Mouse (Mus musculus): ENCODE results near the gene Zbtb20.
A peak's percentile ranks its signal among the peaks of the same experiment; 100 is the strongest.

Gene Zbtb20

DNA sequence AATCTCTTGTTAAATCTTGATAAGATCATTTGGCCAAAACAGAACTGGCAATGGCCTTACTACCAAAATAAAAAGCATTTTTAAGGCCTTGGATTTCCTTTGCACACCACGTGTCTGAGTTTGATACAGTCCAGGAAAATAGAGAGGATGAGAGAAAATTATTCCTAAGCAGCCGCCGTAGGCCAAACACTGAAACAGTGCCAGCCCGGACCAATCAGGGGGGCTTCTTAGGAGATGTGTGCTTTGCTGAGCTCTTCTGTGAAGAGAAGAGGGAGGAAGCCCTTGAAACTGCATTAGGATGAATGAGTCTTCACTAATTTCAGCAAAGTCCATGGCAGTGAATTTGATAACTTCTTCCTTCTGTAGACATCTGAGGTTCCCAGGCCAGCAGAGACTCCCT is 635.9 kb downstream of the Zbtb20 start:
- DNase-seq (ENCODE audit: low read depth), result no peak

DNA sequence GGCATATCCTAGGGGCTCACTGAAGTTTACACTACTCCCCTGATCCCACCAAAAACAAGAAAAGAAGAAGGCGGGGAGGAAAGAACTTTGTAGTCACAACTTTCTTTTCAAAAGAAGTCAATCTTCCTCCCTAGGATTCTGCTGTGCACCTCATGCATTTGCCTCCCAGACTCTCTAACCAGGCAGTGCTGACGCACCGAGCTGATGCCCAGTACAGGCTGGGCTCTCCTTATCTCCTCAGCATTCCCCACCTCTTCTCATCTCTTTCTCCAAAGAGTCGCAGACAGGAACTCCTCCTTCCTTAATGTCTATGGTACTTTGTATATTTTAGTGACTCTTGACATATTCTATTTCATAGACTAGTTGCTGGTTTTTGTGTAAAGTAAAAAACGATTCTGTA is 638.3 kb downstream of the Zbtb20 start:
- no peak for DNase-seq (ENCODE audit: low read depth)

DNA sequence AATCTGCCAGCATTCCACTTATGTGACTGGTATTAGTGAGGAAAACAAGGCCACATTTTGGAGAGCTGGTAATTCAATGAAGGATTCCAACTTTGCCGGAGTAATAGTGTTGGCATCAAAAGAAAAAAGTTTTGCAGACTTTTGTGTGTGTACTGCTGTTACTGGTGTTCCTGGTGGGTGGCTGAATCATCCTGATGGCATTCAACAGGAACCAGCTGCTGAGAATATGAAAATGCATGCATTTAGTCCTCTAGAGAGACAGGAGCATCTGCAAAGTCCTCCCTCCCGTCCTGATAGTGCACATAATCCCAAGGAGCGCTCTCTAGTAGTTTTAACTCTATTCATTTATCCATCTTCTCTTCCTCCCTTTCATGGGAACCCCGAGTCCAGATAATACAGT is 639.9 kb downstream of the Zbtb20 start:
- DNase-seq (ENCODE audit: low read depth), result peak; percentile 11

DNA sequence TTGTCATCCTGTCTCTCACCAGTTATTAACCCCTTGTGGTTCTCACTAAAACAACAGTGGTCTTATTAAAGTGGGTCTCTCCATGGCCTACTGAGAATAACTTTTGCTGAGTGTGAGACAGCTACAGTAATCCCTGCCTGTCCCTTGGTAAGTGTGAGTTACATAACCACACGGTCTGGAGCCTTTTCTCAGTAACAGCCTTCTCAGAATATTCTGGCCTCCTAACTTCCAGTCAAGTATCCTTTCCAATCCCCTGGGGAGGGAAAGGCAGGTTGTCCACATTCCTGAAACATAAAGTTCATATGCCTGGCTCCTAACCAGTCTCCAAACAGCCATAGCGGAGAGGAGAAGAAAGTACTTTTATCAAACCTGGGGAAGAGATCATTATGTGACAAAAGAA is 644.6 kb downstream of the Zbtb20 start:
- no peak for DNase-seq (ENCODE audit: low read depth)

DNA sequence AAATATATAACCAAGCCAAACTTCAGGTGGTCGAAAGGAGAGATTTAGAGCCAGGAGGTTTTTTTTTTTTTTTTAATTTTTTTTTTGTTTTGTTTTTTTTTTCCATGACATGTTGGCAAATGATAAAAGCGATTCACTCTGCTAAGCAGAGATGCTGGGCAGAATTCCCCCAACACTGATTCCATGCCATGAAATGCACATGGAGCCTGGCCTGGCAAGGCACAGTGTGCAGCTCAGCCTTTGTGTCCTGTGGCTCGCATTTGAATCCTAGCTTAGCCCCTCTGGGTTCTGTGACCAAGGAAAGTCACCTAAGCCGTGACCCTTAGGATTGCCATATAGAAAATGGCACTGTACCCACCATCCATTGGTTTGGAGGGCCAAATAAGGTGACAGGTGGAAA is 646.8 kb downstream of the Zbtb20 start:
- DNase-seq (ENCODE audit: low read depth), result no peak

DNA sequence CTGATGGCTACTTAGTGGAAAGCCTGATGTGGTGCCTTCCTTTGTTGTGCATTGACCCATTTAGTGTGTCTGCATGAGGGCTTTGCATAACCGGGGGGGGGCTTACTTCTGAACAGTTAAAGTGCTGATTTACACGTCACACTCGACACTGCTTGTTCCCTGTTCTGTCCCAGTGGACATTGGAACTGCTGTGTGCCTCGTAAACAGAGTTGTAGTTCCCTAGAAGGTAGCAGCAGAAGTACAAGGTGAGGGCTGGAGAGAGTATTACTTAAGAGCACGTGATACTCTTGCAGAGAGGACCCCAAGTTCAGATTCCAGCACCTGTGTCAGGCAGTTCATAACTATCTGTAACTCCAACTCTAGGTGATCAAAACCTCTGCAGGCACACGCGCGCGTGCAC is 648.5 kb downstream of the Zbtb20 start:
- no peak for DNase-seq (ENCODE audit: low read depth)

DNA sequence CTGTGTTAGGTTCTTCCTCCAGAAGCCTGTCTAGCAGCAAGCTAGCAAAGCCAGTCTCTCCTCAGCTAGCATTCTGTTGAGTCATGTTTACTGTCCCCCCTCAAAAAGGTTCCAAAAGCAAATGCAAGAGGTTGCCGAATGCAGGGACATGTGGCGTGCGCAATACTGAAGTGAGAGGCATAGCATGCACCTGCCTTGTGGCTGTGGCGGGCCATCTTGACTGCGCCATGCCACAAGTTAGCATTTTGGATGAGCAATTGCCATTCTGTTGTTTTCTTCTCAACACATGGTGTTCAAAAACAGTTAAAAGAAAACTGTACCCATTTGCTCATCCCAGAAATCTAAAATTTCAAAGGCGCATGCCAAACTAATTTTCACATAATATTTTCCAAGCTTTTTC is 649.9 kb downstream of the Zbtb20 start:
- DNase-seq (ENCODE audit: low read depth), result no peak

DNA sequence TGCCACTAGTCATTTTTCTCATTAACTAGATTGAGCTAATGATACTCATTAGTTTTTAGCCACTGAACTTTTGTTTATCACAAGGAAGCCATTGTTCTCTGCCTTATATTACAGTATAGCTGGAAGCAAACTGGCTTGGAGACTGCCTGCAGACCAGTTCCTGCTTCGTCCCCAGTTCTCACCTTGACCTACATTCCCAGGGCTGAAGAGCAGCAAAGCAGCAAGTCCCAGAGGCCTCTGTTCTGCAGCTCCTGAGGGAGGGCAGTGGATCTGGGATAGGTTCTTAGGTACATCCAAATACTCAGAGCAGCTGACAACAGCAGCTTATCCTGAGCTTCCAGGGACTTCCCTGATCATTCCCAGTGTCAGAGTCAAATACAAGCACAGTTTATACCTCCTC is 652.6 kb downstream of the Zbtb20 start:
- DNase-seq (ENCODE audit: low read depth), result no peak

DNA sequence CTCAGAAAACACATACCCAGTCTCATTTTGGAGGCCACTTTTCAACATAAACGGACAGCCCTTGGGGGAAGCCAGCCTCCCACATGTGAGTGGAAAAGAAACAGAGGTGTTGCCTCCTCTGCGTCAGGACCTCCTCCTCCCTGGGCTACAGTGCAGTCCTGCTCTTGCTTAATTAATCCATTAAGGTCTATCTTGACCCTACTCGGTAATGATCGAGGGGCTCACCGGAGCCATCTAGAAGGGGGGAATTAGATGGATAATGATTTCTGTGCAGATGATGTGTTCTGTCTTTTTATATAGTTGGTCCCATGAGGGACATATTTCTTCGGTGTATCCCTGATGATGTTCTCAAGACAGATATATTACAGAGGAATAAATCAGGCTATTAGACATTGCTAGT is 655.6 kb downstream of the Zbtb20 start:
- DNase-seq (ENCODE audit: low read depth), result no peak

DNA sequence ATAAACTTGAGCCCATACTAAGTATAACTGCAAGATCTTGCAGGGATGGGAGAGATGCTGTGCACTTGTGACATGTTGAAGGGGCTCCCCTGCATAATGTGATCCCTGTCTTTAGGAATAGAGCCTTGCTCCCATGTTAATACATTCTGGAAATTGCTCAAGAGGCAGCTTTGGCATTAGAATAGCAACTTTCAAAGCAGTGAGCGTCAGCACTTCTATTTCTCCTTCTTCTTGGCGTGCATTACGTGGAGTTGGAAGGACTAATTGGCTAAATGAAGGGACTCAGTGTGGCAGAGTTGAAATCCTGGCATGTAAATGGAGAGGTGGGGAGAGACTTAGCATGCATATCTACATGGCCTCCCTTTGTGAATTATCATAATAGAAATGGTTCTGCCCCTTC is 658.4 kb downstream of the Zbtb20 start:
- DNase-seq (ENCODE audit: low read depth), result no peak

DNA sequence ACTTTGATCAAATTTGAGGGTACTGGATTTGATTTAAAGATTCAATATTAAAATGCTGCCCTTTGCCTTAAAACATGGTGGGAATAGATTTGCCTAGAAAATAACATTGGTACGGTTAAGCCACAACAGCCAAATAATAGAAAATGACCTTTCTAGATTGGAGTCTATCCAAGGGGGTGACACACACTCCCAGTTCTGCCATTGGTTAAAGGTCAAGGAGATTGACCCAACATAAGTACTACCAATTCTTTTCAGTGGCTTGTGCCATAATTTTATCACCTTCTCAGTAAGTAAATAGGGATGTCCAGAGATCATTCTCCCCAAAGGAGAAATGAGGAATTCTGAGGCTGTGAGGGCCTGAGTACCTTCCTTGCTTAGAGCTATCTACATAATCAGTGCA is 660.2 kb downstream of the Zbtb20 start:
- DNase-seq (ENCODE audit: low read depth), result no peak

DNA sequence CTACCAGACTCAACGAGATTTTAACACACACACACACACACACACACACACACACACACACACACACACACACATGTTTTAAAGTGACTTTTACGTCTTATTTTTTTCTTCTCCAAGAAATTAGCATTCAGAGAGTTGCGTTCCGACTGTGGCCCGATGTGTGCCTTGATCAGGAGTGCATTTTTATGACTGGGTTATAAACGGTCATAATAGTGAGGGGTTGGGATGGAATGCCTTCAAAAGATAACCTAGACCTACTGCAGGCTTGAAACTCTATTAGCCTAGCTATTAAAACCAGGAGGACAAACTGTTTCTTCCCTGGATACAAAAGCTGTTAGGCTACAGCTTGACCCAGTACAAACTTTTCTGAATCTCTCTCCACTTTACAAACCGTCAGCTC is 661.5 kb downstream of the Zbtb20 start:
- DNase-seq (ENCODE audit: low read depth), result no peak

DNA sequence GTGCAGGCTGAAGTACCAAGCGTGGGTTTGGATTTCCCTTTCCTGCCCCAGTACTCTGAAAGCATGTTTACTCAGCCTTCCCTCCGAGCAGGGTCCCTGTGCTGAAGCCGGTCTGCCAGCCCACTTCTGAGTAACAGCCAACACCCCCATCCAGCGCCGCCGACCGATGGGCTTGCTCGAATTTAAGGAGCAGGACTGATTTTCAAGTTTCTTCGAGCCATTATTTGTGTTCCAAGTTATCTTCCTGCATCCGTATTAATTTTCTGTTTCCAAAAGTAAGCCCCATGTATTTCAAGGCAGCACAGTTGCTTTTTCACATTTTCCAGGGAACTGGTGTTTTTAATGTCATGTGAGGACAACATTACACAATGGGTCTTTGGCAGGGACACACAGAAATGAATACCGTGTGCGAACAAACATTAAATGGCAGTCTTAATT is 664.0 kb downstream of the Zbtb20 start:
- DNase-seq (ENCODE audit: low read depth), result peak; percentile 20

DNA sequence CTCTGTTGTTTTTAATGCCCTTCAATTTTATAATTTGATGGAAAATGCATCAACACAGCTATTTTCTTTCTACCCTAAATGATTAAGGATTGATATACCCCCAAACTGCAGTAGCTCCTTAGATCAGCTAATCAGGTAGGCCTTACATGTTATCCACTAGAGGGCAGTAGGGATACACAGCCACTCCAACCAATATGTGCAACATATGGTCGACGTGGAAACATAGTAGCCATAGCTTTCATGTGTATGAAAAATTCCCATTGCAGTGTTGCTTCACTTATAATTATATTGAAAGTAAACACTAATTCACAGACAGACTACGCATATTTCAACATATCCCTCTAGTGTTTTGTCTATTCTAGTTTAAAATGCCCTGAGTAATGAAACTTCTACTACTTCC is 664.4 kb downstream of the Zbtb20 start:
- peak; percentile 56 for DNase-seq (ENCODE audit: low read depth)

DNA sequence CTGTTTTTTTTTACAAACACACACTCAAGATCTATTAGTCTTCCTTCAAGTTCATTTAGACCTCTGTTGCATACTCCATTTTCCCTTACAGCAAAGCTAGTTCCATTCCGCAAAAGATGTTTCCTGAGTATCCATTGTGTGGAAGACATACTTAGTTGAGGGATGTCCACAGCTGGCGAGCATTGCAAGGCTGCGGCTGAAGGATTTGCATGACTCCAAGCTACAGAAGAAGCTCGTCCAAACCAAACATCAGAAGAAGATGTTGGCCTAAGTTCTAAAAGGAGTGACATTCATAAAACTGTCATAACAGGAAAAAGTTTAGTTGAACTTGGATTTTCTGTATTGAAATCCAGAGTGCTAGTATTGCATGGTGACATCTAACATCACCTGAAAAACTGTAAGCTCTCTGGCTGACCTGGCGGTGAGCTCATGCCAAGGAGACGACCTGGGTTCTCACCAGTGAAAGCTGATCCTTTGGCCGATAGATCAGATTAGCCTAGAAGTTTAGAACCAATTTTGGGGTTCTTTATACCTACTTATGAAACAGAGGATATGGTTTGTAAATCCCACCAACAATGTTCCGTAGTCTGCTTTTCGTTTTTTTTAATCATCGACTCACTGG is 665.0 kb downstream of the Zbtb20 start:
- no peak for DNase-seq (ENCODE audit: low read depth)

DNA sequence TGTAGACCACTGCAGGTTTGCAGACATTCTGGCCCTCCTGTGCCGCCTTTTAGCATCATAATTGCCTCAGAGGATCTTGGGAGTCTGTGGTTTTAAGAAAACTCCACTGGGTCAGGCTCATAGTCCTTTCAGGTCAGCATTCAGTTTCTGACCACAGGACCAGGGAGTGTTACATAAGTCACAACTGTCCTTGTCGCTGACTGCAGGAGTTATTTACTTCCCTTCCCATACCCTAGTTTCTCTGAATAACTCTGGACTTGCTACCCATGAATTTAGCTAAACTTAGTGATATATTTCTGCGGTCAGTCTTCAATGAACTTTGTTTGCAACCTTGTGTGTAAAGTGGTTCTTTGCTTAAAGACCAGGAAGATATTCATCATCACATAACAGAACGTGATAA is 669.6 kb downstream of the Zbtb20 start:
- no peak for DNase-seq (ENCODE audit: low read depth)

DNA sequence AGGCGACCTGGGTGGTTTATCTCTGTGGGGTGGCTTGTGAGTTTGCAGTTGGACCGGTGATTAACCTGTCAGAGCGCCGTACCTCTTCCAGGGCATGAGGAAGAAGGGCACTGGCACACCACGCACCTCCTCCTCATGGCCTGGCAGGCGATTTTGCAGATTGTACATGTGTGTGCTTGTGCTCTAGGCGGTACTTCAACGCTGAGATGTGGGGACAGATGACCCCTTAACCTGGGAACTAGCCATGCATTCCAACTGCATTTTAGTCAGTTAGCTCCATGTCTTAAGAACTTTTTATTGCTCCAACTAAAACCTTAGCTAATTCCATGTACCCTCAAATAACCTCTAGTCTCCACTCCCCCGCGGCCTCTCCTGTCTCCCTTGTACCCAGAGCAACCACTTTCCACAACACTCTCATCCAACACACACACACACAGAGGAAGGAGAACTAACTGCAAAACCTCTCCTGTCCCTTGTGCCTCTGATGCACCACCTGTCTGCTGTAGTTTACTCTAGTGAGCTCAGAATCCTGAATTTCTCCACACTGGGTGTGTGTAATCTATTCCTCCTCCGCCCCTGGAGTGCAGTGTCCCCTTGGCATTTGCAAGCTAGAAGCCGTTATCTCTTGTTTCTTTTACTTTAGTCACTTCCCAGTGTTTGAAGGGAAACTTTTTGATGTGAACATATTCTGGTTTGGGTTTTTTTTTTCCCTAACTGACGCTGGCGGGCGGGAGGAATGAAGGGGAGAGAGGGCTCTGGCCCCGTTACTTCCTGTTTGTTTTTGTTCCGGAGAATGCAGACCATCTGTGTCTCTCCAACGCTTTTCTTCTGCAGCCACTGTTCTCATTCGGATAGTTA is 671.9 kb downstream of the Zbtb20 start:
- DNase-seq (ENCODE audit: low read depth), result no peak

DNA sequence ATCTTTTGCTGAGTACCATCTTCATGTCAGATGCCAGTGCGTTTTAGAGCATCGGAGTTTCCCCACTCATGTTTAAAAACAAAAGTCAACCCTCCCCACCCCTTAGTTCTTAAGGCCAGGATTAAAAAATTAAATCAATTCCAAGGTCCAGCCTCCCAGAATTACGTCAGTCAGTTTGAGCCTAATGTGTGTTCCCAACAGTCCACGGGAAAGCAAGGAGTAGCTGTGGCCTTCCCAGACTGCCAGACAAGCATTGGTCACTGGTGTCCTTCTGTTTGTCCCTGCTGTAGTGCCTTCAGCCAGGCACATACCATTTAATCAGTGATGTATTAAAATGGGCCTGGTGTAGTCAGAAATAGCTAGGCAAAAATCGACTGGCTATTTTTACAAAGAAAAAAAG is 673.1 kb downstream of the Zbtb20 start:
- no peak for DNase-seq (ENCODE audit: low read depth)

DNA sequence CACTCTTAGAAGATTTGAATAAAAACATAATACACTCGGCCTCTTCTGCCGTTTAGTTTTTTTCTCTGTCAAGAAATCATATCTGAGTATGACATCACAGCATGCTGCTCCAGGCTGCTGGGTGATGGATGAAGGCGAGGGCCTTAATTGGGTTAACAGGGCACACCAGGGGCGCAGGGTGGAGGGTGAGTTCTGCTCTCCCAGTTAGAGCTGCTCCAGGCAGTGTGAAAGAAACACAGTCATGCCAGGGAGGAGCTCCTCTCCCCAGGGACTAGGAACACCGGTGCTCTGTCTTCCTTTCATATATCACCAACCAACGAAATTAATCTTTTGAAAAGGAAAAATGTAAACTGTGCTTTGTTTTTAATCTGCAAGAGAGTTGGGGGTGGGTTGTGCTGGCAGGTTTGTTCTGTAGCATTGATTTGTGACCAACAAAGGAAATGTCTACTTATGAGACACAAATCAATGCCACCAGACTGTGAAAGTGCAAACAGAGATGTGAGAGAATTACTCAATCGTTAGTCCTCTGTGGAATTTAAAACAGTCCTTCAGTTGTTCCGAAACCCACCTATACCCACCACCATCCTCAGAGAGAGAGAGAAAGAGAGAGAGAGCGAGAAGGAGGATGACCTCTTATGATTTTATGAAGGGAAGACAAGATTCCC is 673.9 kb downstream of the Zbtb20 start:
- no peak for DNase-seq (ENCODE audit: low read depth)

DNA sequence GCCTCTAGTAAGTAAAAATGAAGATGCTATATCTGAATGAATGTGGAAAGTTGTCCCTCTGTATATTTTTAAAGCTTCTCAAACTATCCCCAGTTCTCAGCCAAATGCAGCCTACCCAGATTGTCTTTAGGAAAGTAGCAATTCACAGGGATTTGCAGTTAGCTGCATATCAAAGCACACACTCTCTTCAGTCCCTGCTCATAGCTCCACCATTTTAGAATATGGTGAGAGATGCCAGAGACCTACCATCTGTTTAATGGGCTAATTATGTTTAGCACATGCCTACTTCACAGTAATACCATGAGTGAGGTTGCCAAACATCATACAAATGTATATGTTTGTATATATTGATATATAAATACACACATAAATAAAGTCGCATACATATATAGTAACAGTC is 676.8 kb downstream of the Zbtb20 start:
- no peak for DNase-seq (ENCODE audit: low read depth)

DNA sequence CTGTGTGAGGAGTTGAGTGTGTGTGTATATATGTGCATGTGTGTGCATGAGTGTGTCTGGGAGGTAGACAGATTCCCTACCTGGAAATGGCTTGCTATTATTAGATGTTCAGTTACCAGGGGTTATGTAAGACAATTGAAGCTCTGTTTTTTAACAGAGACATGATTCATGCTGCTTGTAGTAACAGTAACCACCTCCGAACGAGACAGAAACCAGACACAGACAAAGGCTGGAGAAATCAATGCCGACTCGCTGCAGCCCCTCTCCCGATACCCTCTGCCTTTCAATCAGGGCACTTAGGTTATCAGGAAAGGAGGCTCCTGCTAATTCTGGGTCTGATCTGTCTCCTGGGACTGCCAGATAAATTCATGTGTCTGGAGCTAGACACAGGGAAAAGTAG is 681.7 kb downstream of the Zbtb20 start:
- peak; percentile 28 for DNase-seq (ENCODE audit: low read depth)

DNA sequence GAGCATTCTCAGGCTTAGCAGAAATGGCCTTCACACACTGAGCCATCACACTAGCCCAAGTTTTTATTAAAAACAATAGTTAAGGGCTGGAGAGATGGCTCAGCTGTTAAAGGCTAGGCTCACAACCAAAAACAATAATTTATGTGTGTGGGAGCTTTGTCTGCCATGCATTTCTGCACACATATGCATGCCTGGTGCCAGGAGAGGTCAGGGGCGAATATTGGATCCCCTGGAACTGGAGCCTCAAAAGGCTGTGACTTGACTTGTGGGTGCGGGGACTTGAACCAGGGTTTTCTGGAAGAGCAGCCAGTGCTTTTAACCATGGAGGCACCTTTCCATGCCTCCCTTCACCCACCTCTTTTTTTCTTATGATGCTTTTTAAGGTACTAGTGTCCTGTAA is 685.6 kb downstream of the Zbtb20 start:
- no peak for DNase-seq (ENCODE audit: low read depth)

DNA sequence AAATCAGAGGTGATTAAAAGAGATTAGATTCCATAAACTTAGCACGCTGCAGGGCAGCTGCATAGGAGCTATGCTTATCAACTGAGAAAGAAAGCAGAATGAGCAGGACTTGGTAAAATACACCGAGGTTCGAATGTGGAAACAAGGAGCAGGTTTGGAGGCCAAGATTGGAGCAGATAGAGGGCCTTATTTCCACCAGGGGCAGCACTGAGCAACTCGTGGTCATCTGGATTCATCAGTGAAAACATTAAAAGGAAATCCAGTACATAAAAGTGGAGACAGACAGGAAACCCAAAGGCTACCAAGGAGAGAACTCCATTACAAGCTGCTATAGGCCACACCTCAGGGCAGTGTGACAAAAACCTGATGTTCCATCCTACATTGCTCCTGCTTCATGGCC is 686.3 kb downstream of the Zbtb20 start:
- peak; percentile 21 for DNase-seq (ENCODE audit: low read depth)
